Mouse (Mus musculus): ENCODE data around the gene Tbc1d2.

- TF ChIP-seq POLR2A (IDR thresholded peaks at IDR 0.05; ENCODE audit: low read depth, low read length) (no peak), CTCF (IDR thresholded peaks at IDR 0.05; ENCODE audit: extremely low read depth, insufficient read depth, insufficient read length, insufficient replicate concordance) (no peak)
Measured at GRCm38 (mm10) chr4:46569671-46570070, 80.3 kb downstream of the Tbc1d2 start.

Data from spleen, adult 2 months (tissue).